Comparison of ENCODE assay signal across 12 mouse cellular contexts in the genomic region with DNA sequence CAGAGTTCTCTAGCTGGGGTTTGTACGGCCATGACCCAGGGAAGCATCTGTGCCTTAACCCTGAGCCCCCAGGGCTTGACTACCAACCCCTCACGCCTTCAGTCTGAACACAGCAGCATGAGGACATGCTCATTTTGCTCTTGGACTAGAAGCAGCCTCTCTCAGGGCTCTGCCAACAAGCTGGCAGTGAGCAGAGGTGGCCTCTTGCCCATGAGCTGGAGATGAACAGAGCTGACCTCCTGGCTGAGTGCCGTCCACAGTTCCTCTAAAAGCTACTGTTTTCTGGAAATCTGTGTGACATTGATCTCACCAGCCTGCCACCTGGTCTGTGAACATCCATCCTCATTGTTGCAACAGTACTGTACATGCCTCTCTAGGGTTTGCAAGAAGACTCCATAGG.
DNase-seq lines count a peak whose midpoint lies in the region; ATAC-seq and TF ChIP-seq lines count a peak whose summit lies in the region.
"Had no signal": no experiment of that assay in that cellular context is flagged by ENCODE, and none has a peak within 500 bp of the region (broad histone marks: within the 10 kb centered on the region; RNA-seq: fewer than 3 reads in every experiment).

No protein-coding gene starts in this region.

- H3K9me3 ChIP-seq in midbrain, postnatal 0 days (ENCODE audit: low read length), result no peaks in the 10 kb centered on the region
- no peaks in the 10 kb centered on the region for H3K9me3 ChIP-seq in midbrain, embryonic 13.5 days
- no peaks in the 10 kb centered on the region for H3K9me3 ChIP-seq in forebrain, embryonic 11.5 days (ENCODE audit: control insufficient read depth, low read length)
- H3K9me3 ChIP-seq: limb, embryonic 13.5 days had no signal

- H3K27me3 ChIP-seq in midbrain, postnatal 0 days (ENCODE audit: insufficient read depth, low read length), result no peaks in the 10 kb centered on the region
- no peaks in the 10 kb centered on the region for H3K27me3 ChIP-seq in midbrain, embryonic 13.5 days
- H3K27me3 ChIP-seq in forebrain, embryonic 11.5 days (ENCODE audit: control insufficient read depth, insufficient read depth, low read length), result no peaks in the 10 kb centered on the region
- H3K27me3 ChIP-seq: limb, embryonic 13.5 days had no signal

- intact Hi-C loops in heart, postnatal 14 days (cut with DNase I), result no loop called here

- no peak overlapping the region for H3K4me3 ChIP-seq in midbrain, postnatal 0 days (ENCODE audit: low read depth, low read length)
- H3K4me3 ChIP-seq in midbrain, embryonic 13.5 days (replicated peaks), result no peak overlapping the region
- H3K4me3 ChIP-seq in forebrain, embryonic 11.5 days (ENCODE audit: low read depth, low read length), result no peak overlapping the region
- H3K4me3 ChIP-seq: limb, embryonic 13.5 days had no signal

- WGBS in midbrain, postnatal 0 days, result 80% methylated on average over 3 of the region's 3 CpGs
- 90% methylated on average over 3 of the region's 3 CpGs for WGBS in midbrain, embryonic 13.5 days
- WGBS in forebrain, embryonic 11.5 days, result 81% methylated on average over 3 of the region's 3 CpGs

- ATAC-seq in frontal cortex, adult (ENCODE audit: low TSS enrichment), result peak; percentile 23
- no peak for ATAC-seq in midbrain, postnatal 0 days (ENCODE audit: low FRiP score)
- no peak for ATAC-seq in midbrain, embryonic 13.5 days
- no peak for ATAC-seq in forebrain, embryonic 11.5 days (replicated peaks; ENCODE audit: low FRiP score)
- ATAC-seq: intestine, postnatal 0 days had no signal

- no peak overlapping the region for H3K9ac ChIP-seq in midbrain, postnatal 0 days (replicated peaks; ENCODE audit: low read length, poor library complexity, severe bottlenecking)
- no peak overlapping the region for H3K9ac ChIP-seq in midbrain, embryonic 13.5 days (replicated peaks)
- no peak overlapping the region for H3K9ac ChIP-seq in forebrain, embryonic 11.5 days (ENCODE audit: low read length)
- H3K9ac ChIP-seq: limb, embryonic 13.5 days had no signal

- no peaks in the 10 kb centered on the region for H3K4me1 ChIP-seq in midbrain, postnatal 0 days (ENCODE audit: insufficient read depth, low read length)
- H3K4me1 ChIP-seq in midbrain, embryonic 13.5 days (replicated peaks), result no peaks in the 10 kb centered on the region
- no peaks in the 10 kb centered on the region for H3K4me1 ChIP-seq in forebrain, embryonic 11.5 days (replicated peaks; ENCODE audit: control insufficient read depth, insufficient read depth, low read length)
- H3K4me1 ChIP-seq: limb, embryonic 13.5 days had no signal

- H3K27ac ChIP-seq in midbrain, postnatal 0 days (ENCODE audit: low read depth, low read length), result no peak overlapping the region
- no peak overlapping the region for H3K27ac ChIP-seq in midbrain, embryonic 13.5 days
- no peak overlapping the region for H3K27ac ChIP-seq in forebrain, embryonic 11.5 days (ENCODE audit: low read depth, low read length)
- H3K27ac ChIP-seq: limb, embryonic 13.5 days had no signal

- H3K4me2 ChIP-seq in midbrain, postnatal 0 days (ENCODE audit: low read depth, low read length, poor library complexity, severe bottlenecking), result no peak overlapping the region
- H3K4me2 ChIP-seq in midbrain, embryonic 13.5 days (replicated peaks), result no peak overlapping the region
- H3K4me2 ChIP-seq in forebrain, embryonic 11.5 days (ENCODE audit: low read depth, low read length, severe bottlenecking), result no peak overlapping the region
- H3K4me2 ChIP-seq: limb, embryonic 13.5 days; midbrain, embryonic 11.5 days had no signal

- TF ChIP-seq CTCF in midbrain, postnatal 0 days (IDR thresholded peaks at IDR 0.05), result no peak

- DNase-seq in frontal cortex, postnatal 25 days (ENCODE audit: low spot score in 2 of 2), result no peak
- DNase-seq in midbrain, postnatal 0 days (ENCODE audit: low spot score), result peak; percentile 68
- DNase-seq in heart, postnatal 14 days, result peak; percentile 7 to 24
- DNase-seq in right cerebral cortex, postnatal 14 days, result peak; percentile 8
- DNase-seq in kidney, adult 8-10 months, result no peak
- no peak for DNase-seq in forebrain, embryonic 11.5 days (ENCODE audit: low spot score)
- DNase-seq: retina, postnatal 1 day had no signal

- no peaks in the 10 kb centered on the region for H3K36me3 ChIP-seq in midbrain, postnatal 0 days (ENCODE audit: insufficient read depth, low read length)
- H3K36me3 ChIP-seq in midbrain, embryonic 13.5 days, result no peaks in the 10 kb centered on the region
- H3K36me3 ChIP-seq in forebrain, embryonic 11.5 days (ENCODE audit: control insufficient read depth, insufficient read depth, low read length), result no peaks in the 10 kb centered on the region
- H3K36me3 ChIP-seq: limb, embryonic 13.5 days had no signal

Comparison
In these comparisons a context has a peak if more than half of its experiments do, and no peak if none do; other contexts are left out.
1. DNase-seq: peak in midbrain, postnatal 0 days (single experiment), heart, postnatal 14 days (2 of 2) and right cerebral cortex, postnatal 14 days (single experiment); none in frontal cortex, postnatal 25 days (0 of 2), kidney, adult 8-10 months (0 of 2) and forebrain, embryonic 11.5 days (single experiment).